Mouse (Mus musculus) hindbrain, embryonic 10.5 days (tissue): Measurements from ENCODE around the gene Pus3. TPM values are rescaled to one million over a fixed set of nuclear protein-coding genes. Genes with fewer than 3 reads are reported as not detected.

Source experiments
- DNase-seq: peaks from one replicate; pipeline ENCODE4 v3.0.0-alpha.2; 2017; ENCODE audit warnings: low spot score
- H3K27ac ChIP-seq: fragments of 300-500 bp; sonication (generic); 2 replicates; pipeline ENCODE4 v1.5.1; 2016; ENCODE audit warnings: mild to moderate bottlenecking, moderate library complexity
- H3K27me3 ChIP-seq: fragments of 300-500 bp; sonication (generic); 2 replicates; pipeline ENCODE4 v1.6.1; 2016; ENCODE audit warnings: mild to moderate bottlenecking; ENCODE audit not compliant: poor library complexity, insufficient read depth, severe bottlenecking
- H3K36me3 ChIP-seq: fragments of 300-500 bp; sonication (generic); 2 replicates; pipeline ENCODE4 v1.6.1; 2016; ENCODE audit warnings: mild to moderate bottlenecking, moderate library complexity
- H3K4me1 ChIP-seq: fragments of 300-500 bp; sonication (generic); replicated peaks from 2 replicates; pipeline ENCODE4 v1.6.1; 2016; ENCODE audit warnings: mild to moderate bottlenecking
- H3K4me3 ChIP-seq: fragments of 300-500 bp; sonication (generic); 2 replicates; pipeline ENCODE4 v1.5.1; 2016; ENCODE audit warnings: mild to moderate bottlenecking, moderate library complexity
- H3K9me3 ChIP-seq: fragments of 300-500 bp; sonication (generic); 2 replicates; pipeline ENCODE4 v1.6.1; 2016; ENCODE audit warnings: mild to moderate bottlenecking, moderate library complexity
- WGBS: fragments of 180-500 bp; shearing (Covaris S2); methylation state at CpG from one replicate; pipeline ENCODE4 v1.1.7; 2016; 5-methylcytosine and 5-hydroxymethylcytosine counted together
- polyA plus RNA-seq: library from polyadenylated mRNA; unstranded; fragments of >200 nt; fragmentation: Nextera tagmentation; extraction: Ambion mirVana; gene quantifications from 2 replicates; pipeline ENCODE4 v1.2.1, GENCODE M21; 2016

The Pus3 gene
- polyA plus RNA-seq, 1 experiment from 2014 or later, result 15.8 TPM

- Histone ChIP-seq H3K4me1 (peaks cover 21% of the 10 kb centered on the region), H3K4me3 (no peak overlapping the region), H3K36me3 (peaks cover 9% of the 10 kb centered on the region), H3K9me3 (no peaks in the 10 kb centered on the region), H3K27me3 (peaks cover 18% of the 10 kb centered on the region), H3K27ac (no peak overlapping the region)
- no peak for DNase-seq
- 82% methylated on average over 12 of the region's 12 CpGs for WGBS
Observed at GRCm38 (mm10) chr9:35556494-35557102, 1.8 kb upstream of the Pus3 start.

GRCm38 (mm10) chr9:35559009-35559890, 855 bp downstream of the Pus3 start:
- peak overlapping the region; percentile 62 for H3K4me3 ChIP-seq
- no peaks in the 10 kb centered on the region for H3K9me3 ChIP-seq
- DNase-seq, result peak; percentile 92
- peaks cover 21% of the 10 kb centered on the region for H3K4me1 ChIP-seq
- WGBS, result 2% methylated on average over 31 of the region's 31 CpGs
- H3K36me3 ChIP-seq, result peaks cover 36% of the 10 kb centered on the region
- H3K27me3 ChIP-seq, result peaks cover 18% of the 10 kb centered on the region
- H3K27ac ChIP-seq, result peak overlapping the region; percentile 89

GRCm38 (mm10) chr9:35561076-35561475, 2.7 kb downstream of the Pus3 start:
- Histone ChIP-seq H3K27me3 (peaks cover 18% of the 10 kb centered on the region), H3K27ac (no peak overlapping the region), H3K9me3 (no peaks in the 10 kb centered on the region), H3K36me3 (peaks cover 54% of the 10 kb centered on the region), H3K4me3 (no peak overlapping the region), H3K4me1 (peaks cover 21% of the 10 kb centered on the region)
- DNase-seq, result no peak
- 94% methylated on average over 11 of the region's 11 CpGs for WGBS

DNA sequence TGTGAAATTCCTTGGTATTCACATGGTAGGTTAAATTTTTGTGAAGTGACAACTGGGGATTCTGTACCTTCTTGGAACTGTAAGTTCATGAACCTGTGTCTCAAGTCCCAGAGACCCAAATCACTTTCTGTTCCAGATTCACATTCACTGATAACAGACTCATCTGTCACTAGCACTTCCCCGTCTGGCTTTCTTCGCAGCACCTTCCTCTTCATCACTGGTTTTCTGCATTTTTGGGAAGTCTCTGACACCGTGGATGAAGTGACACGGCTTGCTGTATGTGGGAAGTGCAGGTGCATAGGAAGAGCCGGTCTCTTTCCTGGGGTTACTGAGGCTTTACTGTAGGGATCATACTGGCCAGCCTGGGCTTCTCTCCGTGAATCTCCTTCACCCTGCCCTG, 3.2 kb downstream of the Pus3 start:
- 90% methylated on average over 6 of the region's 6 CpGs for WGBS
- DNase-seq, result no peak
- peaks cover 59% of the 10 kb centered on the region for H3K36me3 ChIP-seq

DNA sequence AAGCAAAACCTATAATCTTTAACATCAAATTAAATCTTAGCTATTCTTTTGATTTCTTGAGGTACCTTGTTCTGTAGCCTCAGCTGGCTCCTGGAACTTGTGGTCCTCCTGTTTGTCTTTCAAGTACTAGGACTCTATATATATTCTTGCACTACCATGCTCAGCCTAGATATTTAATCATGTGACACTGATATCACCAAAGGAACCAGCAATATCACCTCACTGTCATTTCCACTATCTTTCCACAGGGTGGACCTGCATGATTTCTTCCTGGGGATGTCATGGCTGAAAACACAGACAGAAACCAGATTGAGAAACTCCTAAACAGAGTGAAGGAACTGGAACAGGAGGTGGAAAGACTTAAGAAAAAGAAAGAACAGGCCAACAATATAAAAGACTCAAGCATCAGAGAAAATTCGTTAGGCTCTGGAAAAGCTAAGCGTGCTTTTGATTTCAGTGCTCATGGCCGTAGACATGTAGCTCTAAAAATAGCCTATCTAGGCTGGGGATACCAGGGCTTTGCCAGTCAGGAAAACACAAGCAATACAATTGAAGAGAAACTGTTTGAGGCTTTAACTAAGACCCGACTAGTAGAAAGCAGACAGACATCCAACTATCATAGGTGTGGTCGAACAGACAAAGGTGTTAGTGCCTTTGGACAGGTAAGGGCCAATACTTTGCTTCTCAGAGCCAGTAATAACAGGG, 6.3 kb downstream of the Pus3 start:
- no peak for DNase-seq
- 95% methylated on average over 5 of the region's 5 CpGs for WGBS
- H3K4me1 ChIP-seq, result peaks cover 21% of the 10 kb centered on the region
- peaks cover 77% of the 10 kb centered on the region for H3K36me3 ChIP-seq
- H3K27me3 ChIP-seq, result no peaks in the 10 kb centered on the region
- H3K4me3 ChIP-seq, result no peak overlapping the region
- no peak overlapping the region for H3K27ac ChIP-seq
- no peaks in the 10 kb centered on the region for H3K9me3 ChIP-seq

More for the DNA sequence above, 3.2 kb downstream of the Pus3 start:
- peaks cover 21% of the 10 kb centered on the region for H3K4me1 ChIP-seq
- peaks cover 14% of the 10 kb centered on the region for H3K27me3 ChIP-seq
- no peaks in the 10 kb centered on the region for H3K9me3 ChIP-seq
- no peak overlapping the region for H3K4me3 ChIP-seq
- no peak overlapping the region for H3K27ac ChIP-seq

DNA sequence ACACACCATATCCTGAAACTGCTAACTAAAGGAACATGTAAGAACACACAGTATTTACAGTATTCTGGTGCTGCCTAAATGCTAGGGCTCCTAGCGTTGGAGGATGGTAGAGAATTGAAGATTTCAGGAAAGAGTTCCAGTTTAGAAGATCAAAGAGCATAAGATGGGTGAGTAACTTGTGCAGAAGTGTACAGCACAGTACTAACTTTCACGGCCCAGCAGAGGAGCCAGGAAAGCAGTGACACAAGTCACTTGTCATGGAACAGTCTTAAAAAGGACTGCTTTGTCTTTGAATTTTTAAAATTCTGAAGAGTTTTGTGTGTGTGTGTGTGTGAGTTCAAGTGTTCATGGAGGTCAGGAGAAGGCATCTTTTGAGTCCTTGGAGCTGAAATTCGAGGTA, 9.6 kb downstream of the Pus3 start:
- Histone ChIP-seq H3K27ac (no peak overlapping the region), H3K4me3 (no peak overlapping the region), H3K36me3 (peaks cover 54% of the 10 kb centered on the region), H3K9me3 (no peaks in the 10 kb centered on the region), H3K4me1 (peaks cover 22% of the 10 kb centered on the region), H3K27me3 (peaks cover 2% of the 10 kb centered on the region; the same call in 1 of the 2 replicates)
- DNase-seq, result no peak
- 87% methylated on average over 3 of the region's 3 CpGs for WGBS

DNA sequence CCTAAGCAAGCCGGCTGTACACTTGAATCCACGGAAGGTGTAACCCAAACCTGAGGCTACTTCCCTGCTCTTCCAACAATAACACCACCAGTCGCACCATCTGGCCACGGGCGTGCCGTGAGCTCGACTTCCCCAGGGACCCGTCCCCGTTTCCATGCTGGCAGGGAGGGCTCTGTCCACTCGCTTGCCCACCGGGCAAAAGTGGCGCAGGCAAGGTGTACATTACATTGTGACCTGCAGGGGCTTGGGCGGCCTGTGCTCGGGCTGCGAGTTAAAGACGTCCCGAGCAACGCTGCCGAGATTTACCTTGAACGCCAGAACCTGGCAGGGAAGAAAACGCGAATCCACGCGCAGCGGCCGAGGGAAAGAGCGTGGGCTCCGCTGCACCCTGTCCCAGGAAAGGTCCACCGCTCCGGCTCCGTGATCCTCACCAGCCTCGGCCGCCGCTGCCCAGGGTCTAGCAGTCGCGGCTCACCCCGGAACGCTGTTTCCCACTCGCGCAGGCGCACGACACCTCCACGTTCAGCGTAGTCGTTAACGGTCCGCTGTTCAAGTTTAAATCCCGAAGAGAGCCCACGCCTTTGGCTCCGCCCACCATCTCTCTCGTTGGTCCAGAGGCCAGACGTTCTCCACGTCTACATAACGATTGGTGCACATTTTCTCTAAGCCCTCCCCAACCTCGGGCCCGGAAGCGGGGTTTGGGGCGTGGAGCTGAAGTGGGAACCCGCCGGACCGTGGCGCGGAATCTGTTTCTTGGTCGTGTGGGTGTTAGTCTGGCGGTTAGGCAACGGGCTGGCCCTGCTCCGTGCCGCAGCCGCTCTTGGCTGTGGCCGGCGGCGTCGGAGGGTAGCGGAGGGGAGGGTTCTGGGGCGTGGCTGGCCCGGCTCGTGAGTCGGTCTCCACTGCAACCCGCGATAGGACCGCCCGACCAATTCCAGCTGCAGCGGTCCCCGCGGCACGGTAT, 11.5 kb downstream of the Pus3 start, which contains the start of the genes Pate2 and Hyls1:
TSS of gene Pate2 (plus strand) at position 714 of the 964 bp plus-strand sequence.
TSS of gene Hyls1 (minus strand) at position 828 of the 964 bp plus-strand sequence.
- peak within 1 kb of the TSS; percentile 81 for H3K4me3 ChIP-seq
- peak; percentile 93 for DNase-seq
- peaks cover 29% of the 10 kb centered on the region for H3K4me1 ChIP-seq
- peak within 1 kb of the TSS; percentile 96 for H3K27ac ChIP-seq
- WGBS, result under 1% methylated on average over 86 of the region's 86 CpGs
- no peaks in the 10 kb centered on the region for H3K9me3 ChIP-seq
- peaks cover 19% of the 10 kb centered on the region for H3K27me3 ChIP-seq
- peaks cover 36% of the 10 kb centered on the region for H3K36me3 ChIP-seq

DNA sequence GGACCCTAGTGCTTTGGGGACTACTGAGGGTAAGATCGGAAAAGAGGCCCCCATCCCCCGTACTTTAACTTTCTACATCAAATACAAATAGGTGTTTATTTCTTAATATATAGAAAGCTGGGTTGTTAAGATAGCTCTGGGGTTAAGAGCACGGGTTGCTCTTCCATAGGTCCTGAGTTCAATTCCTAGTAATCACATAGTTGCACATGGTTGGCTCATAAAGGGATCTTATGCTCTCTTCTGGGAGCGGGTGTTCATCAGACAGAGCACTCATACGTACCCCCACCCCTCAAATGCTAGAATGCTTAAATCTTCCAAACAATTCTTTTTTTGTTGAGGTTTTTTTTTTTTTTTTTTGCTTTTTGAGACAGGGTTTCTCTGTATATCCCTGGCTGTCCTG, 12.3 kb downstream of the Pus3 start:
- H3K27ac ChIP-seq, result peak overlapping the region; percentile 96
- 13% methylated on average over 5 of the region's 5 CpGs for WGBS
- DNase-seq, result no peak

GRCm38 (mm10) chr9:35574416-35574815, 16.0 kb downstream of the Pus3 start:
- Histone ChIP-seq H3K27ac (no peak overlapping the region), H3K4me1 (peaks cover 14% of the 10 kb centered on the region), H3K36me3 (no peaks in the 10 kb centered on the region), H3K9me3 (peaks cover 5% of the 10 kb centered on the region; the same call in 1 of the 2 replicates), H3K27me3 (peaks cover 35% of the 10 kb centered on the region), H3K4me3 (peak overlapping the region; percentile 48)
- WGBS, result 5% methylated on average over 32 of the region's 32 CpGs
- DNase-seq, result peak; percentile 22

More for the DNA sequence above, 12.3 kb downstream of the Pus3 start:
- Histone ChIP-seq H3K27me3 (peaks cover 26% of the 10 kb centered on the region), H3K4me1 (peaks cover 29% of the 10 kb centered on the region), H3K36me3 (peaks cover 28% of the 10 kb centered on the region), H3K9me3 (no peaks in the 10 kb centered on the region), H3K4me3 (peak overlapping the region; percentile 81)

GRCm38 (mm10) chr9:35587674-35588073, 29.3 kb downstream of the Pus3 start:
- no peaks in the 10 kb centered on the region for H3K4me1 ChIP-seq
- DNase-seq, result no peak
- H3K27ac ChIP-seq, result no peak overlapping the region
- no peaks in the 10 kb centered on the region for H3K27me3 ChIP-seq
- 67% methylated on average over 1 of the region's 1 CpGs for WGBS
- H3K9me3 ChIP-seq, result no peaks in the 10 kb centered on the region
- H3K4me3 ChIP-seq, result no peak overlapping the region
- no peaks in the 10 kb centered on the region for H3K36me3 ChIP-seq

- Histone ChIP-seq H3K27me3 (no peaks in the 10 kb centered on the region), H3K9me3 (no peaks in the 10 kb centered on the region), H3K4me3 (no peak overlapping the region), H3K27ac (no peak overlapping the region), H3K36me3 (no peaks in the 10 kb centered on the region), H3K4me1 (no peaks in the 10 kb centered on the region)
- no peak for DNase-seq
- 24% methylated on average over 2 of the region's 2 CpGs for WGBS
Observed at GRCm38 (mm10) chr9:35592903-35593302, 34.5 kb downstream of the Pus3 start.
